Mouse (Mus musculus) bone marrow, adult 2 months (tissue): ENCODE data around the gene Parvb.

Experiments used
- CTCF ChIP-seq: fragments of 200-500 bp; IDR thresholded peaks from 2 replicates; pipeline ENCODE4 v1.5.1; 2011; ENCODE audit warnings: low read length, control low read depth; ENCODE audit not compliant: control insufficient read depth, insufficient read depth
- POLR2A ChIP-seq: fragments of 200-500 bp; IDR thresholded peaks from 2 replicates; pipeline ENCODE4 v1.6.1; 2011; ENCODE audit warnings: low read depth, mild to moderate bottlenecking, control low read depth, low read length, borderline replicate concordance; ENCODE audit not compliant: control insufficient read depth

- TF ChIP-seq POLR2A (no peak), CTCF (no peak)
Observed at GRCm38 (mm10) chr15:84295225-84295624, 63.4 kb downstream of the Parvb start.
